Mouse (Mus musculus): ENCODE measurements around the gene Gm9844. TPM values are rescaled to one million over a fixed set of nuclear protein-coding genes. Genes with fewer than 3 reads are reported as not detected.
"Not testable (repeated sequence)": the region's sequence is repeated elsewhere in the genome, so short reads cannot be mapped to it uniquely, and the experiment has no call there.

The Gm9844 gene
- 14.4 and 17.1 TPM in 2 replicates for polyA plus RNA-seq (2012; rRNA removed)
- polyA plus RNA-seq (2014; fragmentation: Nextera tagmentation; extraction: Ambion mirVana) = 14.2 and 17.1 TPM in 2 replicates

- Histone ChIP-seq H3K27ac (replicated peaks; ENCODE audit: low read depth, low read length) (no peak within 1 kb of the TSS), H3K9ac (ENCODE audit: low read depth, low read length, severe bottlenecking) (no peak within 1 kb of the TSS), H3K4me2 (replicated peaks; ENCODE audit: low read depth, low read length, severe bottlenecking) (no peak within 1 kb of the TSS), H3K4me1 (ENCODE audit: control insufficient read depth, insufficient read depth, low read length) (no peaks in the 10 kb centered on the region), H3K9me3 (ENCODE audit: control insufficient read depth, low read length) (no peaks in the 10 kb centered on the region), H3K4me3 (replicated peaks; ENCODE audit: low read length) (no peak within 1 kb of the TSS), H3K27me3 (ENCODE audit: control insufficient read depth, insufficient read depth, low read length) (no peaks in the 10 kb centered on the region), H3K36me3 (ENCODE audit: control insufficient read depth, insufficient read depth, low read length) (no peaks in the 10 kb centered on the region)
- DNase-seq (ENCODE audit: low spot score) (no peak), ATAC-seq (ENCODE audit: low FRiP score, low read depth) (no peak)
- TF ChIP-seq POLR2A (IDR thresholded peaks at IDR 0.05; ENCODE audit: borderline replicate concordance, extremely low read depth, insufficient read depth, insufficient read length) = no peak
- WGBS = 87% methylated on average over 7 of the region's 7 CpGs
Observed at GRCm38 (mm10) chr7:24861913-24862312, at the start of gene Gm9844. Gene Gm9844, plus strand, starts transcription at chr7:24862213.

- H3K27ac ChIP-seq (replicated peaks; ENCODE audit: low read depth, low read length) = no peak overlapping the region
- no peak for TF ChIP-seq POLR2A (IDR thresholded peaks at IDR 0.05; ENCODE audit: borderline replicate concordance, extremely low read depth, insufficient read depth, insufficient read length)
- no peaks in the 10 kb centered on the region for H3K27me3 ChIP-seq (ENCODE audit: control insufficient read depth, insufficient read depth, low read length)
- H3K4me2 ChIP-seq (replicated peaks; ENCODE audit: low read depth, low read length, severe bottlenecking) = no peak overlapping the region
- H3K9ac ChIP-seq (ENCODE audit: low read depth, low read length, severe bottlenecking) = no peak overlapping the region
- WGBS = 5% methylated on average over 3 of the region's 3 CpGs
- peak; percentile 21 for DNase-seq (ENCODE audit: low spot score)
- H3K36me3 ChIP-seq (ENCODE audit: control insufficient read depth, insufficient read depth, low read length) = no peaks in the 10 kb centered on the region
- no peaks in the 10 kb centered on the region for H3K9me3 ChIP-seq (ENCODE audit: control insufficient read depth, low read length)
- H3K4me1 ChIP-seq (ENCODE audit: control insufficient read depth, insufficient read depth, low read length) = no peaks in the 10 kb centered on the region
- ATAC-seq (ENCODE audit: low FRiP score, low read depth) = 0 out of 2 replicates have a peak, but pooled peaks have one; percentile 50
- H3K4me3 ChIP-seq (replicated peaks; ENCODE audit: low read length) = no peak overlapping the region
Observed at GRCm38 (mm10) chr7:24817502-24817901, 44.5 kb upstream of the Gm9844 start.

- no peaks in the 10 kb centered on the region for H3K36me3 ChIP-seq (ENCODE audit: control insufficient read depth, insufficient read depth, low read length)
- no peaks in the 10 kb centered on the region for H3K4me1 ChIP-seq (ENCODE audit: control insufficient read depth, insufficient read depth, low read length)
- no peak overlapping the region for H3K4me2 ChIP-seq (replicated peaks; ENCODE audit: low read depth, low read length, severe bottlenecking)
- no peaks in the 10 kb centered on the region for H3K9me3 ChIP-seq (ENCODE audit: control insufficient read depth, low read length)
- no peaks in the 10 kb centered on the region for H3K27me3 ChIP-seq (ENCODE audit: control insufficient read depth, insufficient read depth, low read length)
- H3K9ac ChIP-seq (ENCODE audit: low read depth, low read length, severe bottlenecking) = no peak overlapping the region
- 75% methylated on average over 7 of the region's 7 CpGs for WGBS
- DNase-seq (ENCODE audit: low spot score) = no peak
- no peak for ATAC-seq (ENCODE audit: low FRiP score, low read depth)
- no peak for TF ChIP-seq POLR2A (IDR thresholded peaks at IDR 0.05; ENCODE audit: borderline replicate concordance, extremely low read depth, insufficient read depth, insufficient read length)
- no peak overlapping the region for H3K27ac ChIP-seq (replicated peaks; ENCODE audit: low read depth, low read length)
- no peak overlapping the region for H3K4me3 ChIP-seq (replicated peaks; ENCODE audit: low read length)
Observed at GRCm38 (mm10) chr7:24824452-24824851, 37.6 kb upstream of the Gm9844 start.

- no peaks in the 10 kb centered on the region for H3K9me3 ChIP-seq (ENCODE audit: control insufficient read depth, low read length)
- 90% methylated on average over 4 of the region's 4 CpGs for WGBS
- no peak overlapping the region for H3K27ac ChIP-seq (replicated peaks; ENCODE audit: low read depth, low read length)
- no peaks in the 10 kb centered on the region for H3K27me3 ChIP-seq (ENCODE audit: control insufficient read depth, insufficient read depth, low read length)
- no peak for DNase-seq (ENCODE audit: low spot score)
- TF ChIP-seq POLR2A (IDR thresholded peaks at IDR 0.05; ENCODE audit: borderline replicate concordance, extremely low read depth, insufficient read depth, insufficient read length) = no peak
- H3K9ac ChIP-seq (ENCODE audit: low read depth, low read length, severe bottlenecking) = no peak overlapping the region
- H3K36me3 ChIP-seq (ENCODE audit: control insufficient read depth, insufficient read depth, low read length) = no peaks in the 10 kb centered on the region
- no peak overlapping the region for H3K4me2 ChIP-seq (replicated peaks; ENCODE audit: low read depth, low read length, severe bottlenecking)
- no peak overlapping the region for H3K4me3 ChIP-seq (replicated peaks; ENCODE audit: low read length)
- ATAC-seq (ENCODE audit: low FRiP score, low read depth) = no peak
- H3K4me1 ChIP-seq (ENCODE audit: control insufficient read depth, insufficient read depth, low read length) = no peaks in the 10 kb centered on the region
Observed at GRCm38 (mm10) chr7:24827181-24827580, 34.8 kb upstream of the Gm9844 start.

- H3K27me3 ChIP-seq (ENCODE audit: control insufficient read depth, insufficient read depth, low read length); H3K36me3 ChIP-seq (ENCODE audit: control insufficient read depth, insufficient read depth, low read length); ATAC-seq (ENCODE audit: low FRiP score, low read depth); H3K27ac ChIP-seq (replicated peaks; ENCODE audit: low read depth, low read length); H3K4me3 ChIP-seq (replicated peaks; ENCODE audit: low read length); H3K4me1 ChIP-seq (ENCODE audit: control insufficient read depth, insufficient read depth, low read length); H3K9me3 ChIP-seq (ENCODE audit: control insufficient read depth, low read length); H3K9ac ChIP-seq (ENCODE audit: low read depth, low read length, severe bottlenecking); DNase-seq (ENCODE audit: low spot score); H3K4me2 ChIP-seq (replicated peaks; ENCODE audit: low read depth, low read length, severe bottlenecking): not testable (repeated sequence)
- WGBS = 57% methylated on average over 12 of the region's 13 CpGs
Observed at GRCm38 (mm10) chr7:24838732-24839409, 23.1 kb upstream of the Gm9844 start.
